Mouse (Mus musculus) liver, embryonic 11.5 days (tissue): ENCODE measurements at regions not wholly inside any gene's neighbourhood (a gene's known extent, or its start where the extent isn't known, plus 50 kb on each side); places are given as distances from the start of the nearest gene placed in this dataset.

Source experiments
- ATAC-seq: fragments of 200-750 bp; cut with Nextera tagmentation; replicated peaks from 2 replicates; pipeline ENCODE4 v1.8.0; 2017; ENCODE audit warnings: moderate number of reproducible peaks, mild to moderate bottlenecking, moderate TSS enrichment, moderate library complexity; ENCODE audit not compliant: low FRiP score
- DNase-seq: peaks from one replicate; pipeline ENCODE4 v3.0.0-alpha.2; 2017; ENCODE audit warnings: low spot score
- H3K27ac ChIP-seq: fragments of 300-500 bp; sonication (generic); 2 replicates; pipeline ENCODE4 v1.5.1; 2014; ENCODE audit warnings: mild to moderate bottlenecking, low read depth, low read length, control low read depth
- H3K27me3 ChIP-seq: fragments of 300-500 bp; sonication (generic); replicated peaks from 2 replicates; pipeline ENCODE4 v1.6.1; 2014; ENCODE audit warnings: low read length, mixed read lengths; ENCODE audit not compliant: control insufficient read depth, insufficient read depth
- H3K36me3 ChIP-seq: fragments of 300-500 bp; sonication (generic); 2 replicates; pipeline ENCODE4 v1.6.1; 2014; ENCODE audit warnings: mild to moderate bottlenecking, low read length, moderate library complexity, mixed read lengths; ENCODE audit not compliant: control insufficient read depth, insufficient read depth
- H3K4me1 ChIP-seq: fragments of 300-500 bp; sonication (generic); replicated peaks from 2 replicates; pipeline ENCODE4 v1.6.1; 2014; ENCODE audit warnings: low read length, mixed read lengths; ENCODE audit not compliant: control insufficient read depth, insufficient read depth
- H3K4me2 ChIP-seq: fragments of 300-500 bp; sonication (generic); 2 replicates; pipeline ENCODE4 v1.6.1; 2014; ENCODE audit warnings: mild to moderate bottlenecking, control low read depth, moderate library complexity
- H3K4me3 ChIP-seq: fragments of 300-500 bp; sonication (generic); 2 replicates; pipeline ENCODE4 v1.5.1; 2014; ENCODE audit warnings: low read depth, low read length, control low read depth
- H3K9ac ChIP-seq: fragments of 300-500 bp; sonication (generic); 2 replicates; pipeline ENCODE4 v1.6.1; 2014; ENCODE audit warnings: low read depth, low read length, control low read depth
- H3K9me3 ChIP-seq: fragments of 300-500 bp; sonication (generic); 2 replicates; pipeline ENCODE4 v1.6.1; 2016; ENCODE audit warnings: low read length, inconsistent platforms, mixed read lengths; ENCODE audit not compliant: control insufficient read depth
- WGBS: fragments of 180-500 bp; shearing (Covaris S2); extraction: QIAGEN DNeasy Blood & Tissue Kit; methylation state at CpG from one replicate; pipeline ENCODE4 v1.1.7; 2014; 5-methylcytosine and 5-hydroxymethylcytosine counted together

GRCm38 (mm10) chr5:91692292-91692691 lies 174.9 kb downstream of the Parm1 start:
- Histone ChIP-seq H3K4me1 (no peaks in the 10 kb centered on the region), H3K27ac (no peak overlapping the region), H3K4me2 (no peak overlapping the region), H3K9me3 (no peaks in the 10 kb centered on the region), H3K4me3 (no peak overlapping the region), H3K9ac (no peak overlapping the region), H3K36me3 (no peaks in the 10 kb centered on the region), H3K27me3 (no peaks in the 10 kb centered on the region)
- DNase-seq = no peak
- 55% methylated on average over 6 of the region's 6 CpGs for WGBS
- no peak for ATAC-seq

- H3K4me1 ChIP-seq = no peaks in the 10 kb centered on the region
- H3K4me3 ChIP-seq = no peak overlapping the region
- no peaks in the 10 kb centered on the region for H3K9me3 ChIP-seq
- no peaks in the 10 kb centered on the region for H3K27me3 ChIP-seq
- H3K36me3 ChIP-seq = no peaks in the 10 kb centered on the region
- no peak overlapping the region for H3K27ac ChIP-seq
- DNase-seq = no peak
- no peak overlapping the region for H3K4me2 ChIP-seq
- 82% methylated on average over 6 of the region's 6 CpGs for WGBS
- H3K9ac ChIP-seq = no peak overlapping the region
- no peak for ATAC-seq
Measured at GRCm38 (mm10) chr5:91678727-91679126, 161.3 kb downstream of the Parm1 start.
